Mouse (Mus musculus): Measurements from ENCODE around the gene Ccdc78.
"Not testable (repeated sequence)": the region's sequence is repeated elsewhere in the genome, so short reads cannot be mapped to it uniquely, and the experiment has no call there.

The Ccdc78 gene

DNA sequence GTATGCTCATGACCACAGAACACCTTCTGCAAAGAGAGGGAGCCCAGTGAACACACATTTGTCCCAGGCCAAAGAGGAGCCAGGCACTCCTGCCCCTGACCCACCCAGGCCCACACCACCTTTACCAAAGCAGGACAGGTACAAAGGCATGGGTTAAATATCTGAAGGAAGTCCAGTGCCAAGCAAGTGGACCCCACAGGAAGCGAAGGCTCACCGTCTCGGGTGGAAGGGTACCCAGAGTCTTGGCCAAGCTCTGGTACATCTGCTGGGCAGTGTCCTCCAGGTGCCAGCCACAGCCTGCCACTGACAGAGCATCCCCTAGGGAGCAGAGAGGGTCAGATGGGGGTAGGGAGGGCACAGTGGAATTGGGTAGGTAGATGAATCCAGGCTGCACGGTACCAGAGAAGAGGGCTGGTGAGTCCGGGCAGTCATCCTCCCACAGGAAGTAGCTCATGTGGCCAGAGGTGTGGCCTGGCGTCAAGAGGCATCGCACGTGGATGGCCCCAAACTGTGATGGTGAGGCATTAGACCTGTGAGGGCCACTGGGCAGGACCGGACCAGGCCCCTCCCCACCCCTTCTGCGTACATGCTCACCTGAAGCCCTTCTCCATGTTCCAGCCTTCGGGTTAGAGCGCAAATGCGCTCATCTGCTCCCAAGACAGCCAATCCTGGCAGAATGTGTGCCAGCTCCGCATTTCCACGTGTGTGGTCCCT, 2.4 kb upstream of the Ccdc78 start:
- DNase-seq = no peak

DNA sequence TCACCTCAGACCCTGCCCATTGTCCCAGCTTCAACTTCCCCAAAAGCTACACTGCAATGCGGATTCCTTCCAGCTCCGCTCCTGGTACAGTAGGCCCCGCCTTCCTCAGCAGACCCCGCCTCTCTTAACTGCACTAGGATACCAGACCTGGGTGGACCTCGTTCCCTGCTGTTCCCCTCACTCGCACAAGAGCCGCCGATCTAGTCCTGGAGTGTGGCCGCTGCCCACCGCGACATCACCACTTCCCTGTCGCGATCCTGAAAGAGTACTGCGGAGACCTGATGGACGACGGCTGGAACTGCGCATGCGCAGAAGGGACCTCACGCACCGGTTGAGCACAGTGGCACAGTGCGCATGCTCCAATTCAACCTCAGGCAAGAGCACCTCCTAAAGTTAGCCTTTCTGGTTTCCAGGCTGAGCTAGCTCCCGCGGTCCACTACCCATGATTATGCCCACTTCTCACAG, 1.1 kb upstream of the Ccdc78 start, which contains the start of gene Haghl:
Gene Haghl (minus strand): TSS at position 393 of the 465 bp plus-strand sequence.
- DNase-seq = peak; percentile 98

DNA sequence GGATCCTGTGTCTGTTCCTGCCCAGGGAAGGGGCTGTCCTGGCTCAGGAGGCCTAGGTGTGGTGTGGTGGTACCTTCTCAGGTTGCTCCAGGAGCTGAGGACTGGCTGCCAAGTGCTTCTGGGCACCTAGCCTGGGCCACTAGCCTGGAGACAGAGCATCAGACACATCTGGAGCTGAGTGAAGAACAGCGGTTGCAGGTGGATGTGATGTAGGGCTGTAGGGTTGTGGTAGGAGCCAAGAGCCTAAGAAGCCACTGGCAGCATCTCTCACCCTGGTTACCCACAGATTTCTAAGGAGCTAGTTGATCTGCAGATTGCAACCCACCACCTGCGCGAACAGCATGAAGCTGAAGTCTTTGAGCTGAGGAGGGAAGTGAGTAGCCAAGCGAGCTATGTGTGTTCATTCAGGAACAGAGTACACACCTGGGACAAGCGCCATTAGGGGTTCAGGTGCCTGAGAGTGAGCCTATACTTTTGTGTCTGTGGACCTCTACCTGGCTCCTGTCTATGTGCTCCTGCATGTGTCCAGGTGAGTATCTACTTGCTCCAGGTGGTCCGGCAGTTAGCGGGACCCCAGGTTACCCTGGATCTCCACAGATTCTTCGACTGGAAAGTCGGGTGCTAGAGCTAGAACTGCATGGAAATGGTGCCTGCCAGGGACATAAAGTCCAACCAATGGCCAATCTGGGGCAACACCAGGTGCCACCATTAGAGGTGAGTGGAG, 563 bp downstream of the Ccdc78 start:
- DNase-seq = no peak

DNA sequence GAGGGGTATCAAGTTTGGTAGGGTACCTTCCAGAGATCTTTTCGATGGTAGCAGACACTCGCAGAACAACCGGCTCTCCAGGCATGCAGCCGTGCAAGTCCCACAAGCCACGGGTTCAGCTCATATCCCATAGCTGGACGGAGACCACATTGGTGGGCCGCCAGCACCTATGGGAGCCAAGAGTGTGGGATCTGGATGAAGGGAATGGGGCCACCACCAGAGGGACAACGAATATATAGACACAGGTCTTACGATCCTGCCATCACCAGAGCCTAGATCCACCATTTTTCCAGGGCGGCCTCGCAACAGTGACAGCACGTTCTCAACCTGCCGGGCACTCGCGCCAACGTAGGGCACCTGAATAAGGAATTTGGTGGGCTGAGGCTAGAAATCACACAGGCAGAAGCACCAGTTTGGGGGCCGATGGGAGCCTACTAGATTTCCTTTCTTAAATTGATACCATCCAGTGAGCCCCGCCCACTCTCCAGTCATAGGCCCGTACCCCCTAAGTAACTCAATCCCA, 5.0 kb downstream of the Ccdc78 start:
- no peak for DNase-seq

DNA sequence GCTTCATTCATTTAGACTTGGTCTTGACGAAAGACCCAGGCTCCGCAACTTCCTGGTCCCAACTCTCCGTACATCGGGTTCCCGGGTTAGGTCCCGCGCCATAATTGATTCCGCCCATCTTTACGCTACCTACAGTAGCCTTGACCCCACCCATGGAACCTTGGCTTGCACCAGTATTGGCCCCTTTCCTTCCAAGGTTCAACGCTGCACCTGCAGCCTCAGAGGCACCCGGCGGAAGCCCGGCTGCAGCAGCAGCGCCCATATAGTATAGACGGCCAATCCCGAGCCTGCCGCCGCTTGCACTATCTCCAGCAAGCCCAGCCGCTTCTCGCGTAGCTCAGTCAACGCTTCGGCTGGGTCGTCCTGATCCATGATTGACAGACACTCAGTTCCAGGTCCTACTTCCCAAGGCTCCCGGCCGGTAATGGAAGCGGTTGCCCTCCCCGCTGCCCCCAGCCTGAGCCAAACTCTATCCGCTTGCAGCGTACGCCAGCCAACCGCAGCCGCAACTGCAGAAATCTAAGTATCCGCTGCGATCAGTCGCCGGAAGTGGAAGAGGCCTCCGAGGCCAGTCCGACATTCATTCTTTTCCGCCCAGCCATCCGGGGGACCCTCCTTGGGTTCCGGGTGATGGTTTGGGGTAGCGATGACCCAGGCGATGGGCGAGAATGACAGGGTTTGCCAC, 5.6 kb downstream of the Ccdc78 start:
- DNase-seq = peak; percentile 81

DNA sequence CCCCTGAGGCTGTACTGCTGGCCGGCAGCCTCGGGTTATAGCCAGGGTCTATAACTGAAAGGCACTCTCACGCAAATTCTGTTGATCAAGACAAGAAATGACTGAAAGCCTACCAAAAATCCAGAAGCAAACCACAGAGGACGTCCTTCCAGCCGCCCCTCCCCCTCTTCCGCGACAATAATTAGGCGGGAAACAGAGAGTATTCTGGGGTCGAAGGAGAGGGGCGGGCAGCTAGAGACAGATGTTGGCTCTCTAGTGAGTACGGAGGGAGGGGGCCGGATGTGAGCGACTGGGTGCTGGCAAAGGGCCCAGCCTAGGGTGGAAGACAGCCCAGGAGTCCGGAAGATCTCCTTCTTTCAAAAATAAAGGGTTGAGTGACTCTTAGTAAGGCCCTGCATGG, 6.2 kb downstream of the Ccdc78 start, which contains the start of gene Fam173a:
Gene Fam173a (minus strand): TSS at position 287 of the 400 bp plus-strand sequence.
- peak; percentile 82 for DNase-seq

DNA sequence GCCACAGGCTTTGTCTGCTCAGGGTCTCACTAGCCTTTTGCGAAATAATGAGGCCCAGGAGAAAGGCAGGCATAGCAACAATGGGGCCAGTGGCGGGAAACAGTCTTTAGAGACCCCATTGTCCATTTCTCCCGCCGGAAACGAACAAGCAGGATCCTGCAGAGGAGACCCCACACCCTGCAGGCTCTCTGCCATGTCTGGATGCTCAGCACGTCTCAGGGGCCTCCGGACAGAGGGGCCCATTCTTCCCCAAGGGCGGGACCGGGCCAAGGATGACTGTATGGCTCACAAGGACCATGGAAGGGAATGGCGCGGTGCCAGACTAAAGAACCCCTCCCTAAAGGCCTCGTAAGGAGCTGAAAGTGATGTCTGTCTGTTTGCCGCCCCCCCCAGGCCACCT, 7.8 kb downstream of the Ccdc78 start:
- no peak for DNase-seq

DNA sequence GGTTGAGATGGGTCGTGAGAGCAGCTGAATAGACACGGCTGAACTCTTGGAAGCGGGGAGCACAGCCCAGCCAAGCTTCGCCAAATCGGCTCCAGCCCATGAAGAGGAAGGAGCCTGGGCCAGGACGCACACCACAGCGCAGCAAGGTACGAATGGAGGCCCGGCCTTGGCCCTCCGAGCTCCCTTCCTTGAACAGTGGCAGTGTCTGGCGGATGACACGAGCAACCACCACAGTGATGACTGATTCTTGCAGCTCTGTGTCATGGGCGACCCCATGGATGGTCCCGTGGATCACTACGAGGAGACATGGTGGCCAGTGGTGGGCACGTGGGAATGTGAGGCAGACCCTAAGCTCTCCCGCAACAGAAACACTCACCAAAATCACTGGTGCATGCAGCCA, 8.6 kb downstream of the Ccdc78 start:
- DNase-seq = no peak

DNA sequence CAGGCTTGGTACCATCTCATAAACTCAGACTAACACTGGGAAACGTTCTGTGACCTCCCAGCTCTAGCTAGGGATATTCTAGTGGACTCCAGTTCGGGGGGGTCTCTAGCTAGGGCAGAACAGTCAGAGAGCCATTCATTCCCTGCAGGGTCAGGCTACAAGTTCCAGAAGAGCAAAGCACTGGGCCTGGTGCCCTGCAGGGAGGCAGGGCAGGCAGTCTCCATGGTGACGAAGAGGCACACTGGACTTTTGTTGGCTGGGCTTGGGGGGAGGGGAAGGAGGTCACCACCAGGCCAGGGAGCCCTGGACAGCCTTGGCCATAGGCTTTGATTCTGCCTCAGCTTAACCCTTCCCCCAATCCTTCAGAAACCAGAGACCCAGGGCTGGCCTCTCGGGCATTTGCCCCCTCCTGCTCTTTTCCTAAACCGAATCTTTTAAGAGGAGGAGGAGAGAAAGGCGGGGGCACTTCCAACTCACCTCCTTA, 9.3 kb downstream of the Ccdc78 start, which contains the start of gene AC134908.4:
Gene AC134908.4 (minus strand): TSS at position 51 of the 484 bp plus-strand sequence.
- peak; percentile 79 for DNase-seq

DNA sequence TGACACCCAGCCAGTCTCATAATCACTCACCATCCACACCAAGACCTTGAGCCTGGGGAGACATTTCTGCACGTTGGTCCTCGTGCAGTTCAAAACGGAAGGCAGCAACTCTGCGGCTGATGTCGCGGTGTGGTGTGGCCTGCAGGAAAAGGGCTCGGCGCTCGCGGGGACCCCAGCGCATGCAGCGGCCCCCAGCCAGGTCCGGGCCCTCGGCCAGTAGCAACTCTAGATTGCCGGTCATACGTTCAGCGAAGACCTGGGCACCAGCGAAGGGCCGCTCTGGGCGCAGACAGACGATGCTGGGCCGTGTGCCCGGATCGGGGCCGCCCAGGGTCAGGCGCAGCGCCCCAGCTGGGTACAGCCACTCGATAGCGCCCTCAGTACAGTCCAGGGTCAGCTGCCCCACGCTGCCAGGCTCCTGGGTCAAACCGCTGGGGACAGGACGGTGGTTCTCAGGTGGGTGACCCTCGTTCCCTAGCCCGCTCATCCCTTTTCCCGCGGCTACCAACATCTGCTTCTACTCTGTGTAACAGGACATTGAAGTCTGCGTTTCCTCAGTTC, 9.9 kb downstream of the Ccdc78 start:
- no peak for DNase-seq

DNA sequence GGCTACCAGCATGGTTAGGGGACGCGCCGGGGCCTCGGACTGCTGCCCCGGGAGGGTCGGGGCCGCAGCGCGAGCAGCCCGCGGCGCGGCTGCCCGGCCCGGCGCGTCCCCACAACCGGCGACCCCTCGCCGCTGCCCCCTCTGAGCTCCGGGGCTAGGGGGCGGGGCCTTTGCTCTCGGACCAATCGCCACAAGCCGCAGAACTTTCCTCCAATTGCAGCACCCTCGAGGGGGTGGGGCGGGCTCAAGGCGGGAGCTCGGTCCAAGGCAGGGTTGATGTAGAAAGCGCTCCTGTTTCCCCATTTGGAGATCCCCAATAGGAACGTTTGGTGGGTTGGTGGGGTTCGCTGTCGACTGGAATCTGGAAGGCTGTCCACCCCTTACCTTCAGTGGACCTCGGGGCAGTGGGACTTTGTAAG, 10.6 kb downstream of the Ccdc78 start, which contains the start of gene Metrn:
Gene Metrn (minus strand): TSS at position 186 of the 419 bp plus-strand sequence.
- DNase-seq = peak; percentile 85

DNA sequence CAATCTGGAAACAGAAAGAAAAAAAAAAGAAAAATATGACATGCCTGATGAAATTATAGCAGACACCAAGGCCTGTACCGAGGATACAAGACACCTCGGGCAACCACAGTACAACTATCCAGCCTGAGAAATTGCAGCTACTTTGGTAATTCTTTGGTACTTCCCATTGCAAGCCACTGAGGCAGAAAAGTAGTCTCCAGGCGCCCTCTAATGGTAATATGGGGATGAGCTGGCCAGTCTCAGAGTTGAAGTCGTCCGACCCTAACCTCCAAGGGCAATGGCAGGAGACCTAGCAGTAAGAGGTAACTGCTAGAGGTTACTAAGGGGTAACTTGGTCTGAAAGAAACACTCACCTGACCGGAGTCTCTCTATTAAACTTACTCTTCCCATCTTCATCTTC, 14.6 kb downstream of the Ccdc78 start:
- peak; percentile 90 for DNase-seq

DNA sequence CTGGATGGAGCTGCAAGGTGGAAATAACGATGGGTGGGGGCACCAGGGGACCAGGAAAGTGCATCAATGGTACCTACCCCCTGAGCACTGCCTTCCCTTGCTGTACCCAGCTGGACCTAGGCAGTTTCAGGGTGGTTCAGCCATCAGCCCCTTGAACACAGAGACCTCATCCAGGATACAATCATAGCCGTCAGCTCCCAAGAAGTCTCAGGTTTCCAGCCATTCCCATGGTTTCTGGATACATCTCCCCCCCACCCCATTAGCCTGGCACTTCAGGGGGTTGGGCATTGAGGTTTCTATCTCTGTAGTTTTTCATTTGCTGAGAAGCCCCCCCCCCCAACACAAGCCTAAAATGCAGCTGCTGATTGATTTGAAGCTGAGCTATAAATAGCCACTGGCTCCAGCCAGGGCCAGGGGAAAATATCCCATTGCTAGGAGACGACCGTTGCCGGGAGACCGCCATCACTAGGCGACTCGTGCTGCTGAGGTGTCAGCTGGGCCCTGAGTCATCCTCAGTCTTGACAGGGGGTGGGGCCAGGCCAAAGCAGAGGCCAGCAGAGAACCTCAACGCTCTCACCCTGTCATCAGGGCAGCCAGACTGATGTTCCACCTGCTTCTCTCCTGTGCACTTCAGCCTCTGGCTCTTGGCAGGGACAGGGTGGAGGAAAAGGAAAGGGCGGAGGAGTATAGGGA, 16.6 kb downstream of the Ccdc78 start:
- no peak for DNase-seq

DNA sequence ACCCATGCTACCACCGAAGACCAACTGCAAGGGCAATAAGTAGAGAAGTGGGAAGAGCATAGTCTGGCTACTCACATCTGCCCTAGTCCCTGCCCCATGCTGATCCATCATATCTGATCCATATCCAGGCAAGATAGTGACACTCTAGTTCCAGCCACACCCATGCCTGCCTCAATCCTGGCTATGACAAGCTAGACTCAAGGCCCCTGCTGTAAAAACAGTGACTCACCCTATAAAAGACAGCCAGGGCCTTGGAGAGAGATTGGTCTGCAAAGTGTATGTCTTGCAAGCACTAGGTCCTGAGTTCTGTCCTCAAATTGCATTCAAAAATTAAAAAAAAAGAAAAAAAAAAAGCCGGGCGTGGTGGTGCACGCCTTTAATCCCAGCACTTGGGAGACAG, 20.1 kb downstream of the Ccdc78 start:
- no peak for DNase-seq

DNA sequence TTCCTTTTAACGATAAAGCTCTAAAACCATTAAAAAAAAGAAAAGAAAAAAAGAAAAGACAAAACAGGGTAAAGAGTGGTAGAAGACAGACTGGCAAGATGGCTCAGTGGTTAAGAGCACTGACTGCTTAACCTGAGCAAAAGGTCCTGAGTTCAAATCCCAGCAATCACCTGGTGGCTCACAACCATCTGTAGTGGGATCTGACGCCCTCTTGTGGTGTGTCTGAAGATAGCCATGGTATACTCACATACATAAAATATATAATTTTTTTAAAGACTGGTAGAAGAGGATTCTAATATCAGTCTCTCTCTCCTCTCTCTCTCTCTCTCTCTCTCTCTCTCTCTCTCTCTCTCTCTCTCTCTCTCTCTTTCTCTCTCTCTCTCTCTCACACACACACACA, 21.1 kb downstream of the Ccdc78 start:
- DNase-seq = not testable (repeated sequence)

DNA sequence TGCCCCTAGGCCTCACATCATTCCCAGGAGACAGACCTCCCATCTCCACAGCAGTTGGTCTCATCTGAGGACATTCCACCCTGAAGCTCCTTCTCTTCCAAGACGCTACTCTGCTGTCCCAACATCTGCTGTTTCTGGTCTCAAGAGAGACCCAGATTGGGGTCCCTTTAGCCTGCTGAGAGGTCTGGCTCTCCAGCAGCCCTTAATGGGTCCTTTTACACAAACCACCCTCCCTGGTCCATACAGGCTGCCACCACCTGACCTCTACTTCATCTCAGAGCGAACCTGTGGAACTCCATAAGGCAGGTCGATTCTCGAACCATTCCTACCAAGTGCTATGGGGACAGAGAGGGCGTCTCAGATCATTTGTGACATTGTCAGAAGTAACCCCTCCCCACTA, 21.6 kb downstream of the Ccdc78 start:
- DNase-seq = no peak

DNA sequence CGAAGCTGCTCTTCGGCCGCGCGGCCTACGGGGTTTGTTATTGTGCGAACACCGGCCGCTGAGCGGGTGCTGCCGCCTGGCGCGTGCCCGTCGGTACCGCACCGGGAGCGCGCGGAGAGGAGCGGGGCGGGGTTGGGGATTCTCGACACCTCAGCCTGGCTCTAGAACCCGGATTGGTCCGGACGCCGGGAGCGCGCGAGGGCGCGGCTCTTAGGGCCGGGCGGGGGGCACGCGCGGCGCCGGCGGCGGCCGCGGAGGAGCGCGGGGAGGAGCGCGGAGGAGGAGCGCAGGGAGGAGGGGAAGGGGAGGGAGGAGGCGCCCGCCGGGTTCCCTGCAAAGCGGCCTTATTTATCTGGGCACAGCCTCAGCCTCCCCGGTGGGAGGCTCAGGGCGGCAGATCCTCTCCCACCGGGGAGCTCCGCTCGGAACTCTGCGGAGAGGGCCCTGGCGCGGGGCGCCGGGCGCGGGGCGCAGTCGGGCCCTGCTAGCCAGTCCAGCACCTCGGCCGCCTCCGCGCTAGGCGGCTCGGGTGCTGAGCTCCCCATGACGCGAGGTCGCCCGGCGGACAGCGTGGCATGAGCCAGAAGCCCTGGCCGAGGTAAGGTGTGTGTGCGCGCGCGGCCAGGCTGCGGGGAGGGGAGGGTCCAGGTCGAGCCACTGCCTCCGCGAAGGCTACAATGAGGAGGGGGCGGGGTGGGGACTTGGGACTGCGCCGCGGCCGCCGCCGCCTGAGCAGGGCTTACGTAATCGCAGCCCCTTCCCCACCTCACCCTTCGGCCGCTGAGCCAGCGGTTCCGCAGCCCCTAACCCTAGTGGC, 22.6 kb downstream of the Ccdc78 start, which contains the start of gene Fbxl16:
Gene Fbxl16 (plus strand): TSS at position 297 of the 817 bp plus-strand sequence.
- DNase-seq = peak; percentile 64

DNA sequence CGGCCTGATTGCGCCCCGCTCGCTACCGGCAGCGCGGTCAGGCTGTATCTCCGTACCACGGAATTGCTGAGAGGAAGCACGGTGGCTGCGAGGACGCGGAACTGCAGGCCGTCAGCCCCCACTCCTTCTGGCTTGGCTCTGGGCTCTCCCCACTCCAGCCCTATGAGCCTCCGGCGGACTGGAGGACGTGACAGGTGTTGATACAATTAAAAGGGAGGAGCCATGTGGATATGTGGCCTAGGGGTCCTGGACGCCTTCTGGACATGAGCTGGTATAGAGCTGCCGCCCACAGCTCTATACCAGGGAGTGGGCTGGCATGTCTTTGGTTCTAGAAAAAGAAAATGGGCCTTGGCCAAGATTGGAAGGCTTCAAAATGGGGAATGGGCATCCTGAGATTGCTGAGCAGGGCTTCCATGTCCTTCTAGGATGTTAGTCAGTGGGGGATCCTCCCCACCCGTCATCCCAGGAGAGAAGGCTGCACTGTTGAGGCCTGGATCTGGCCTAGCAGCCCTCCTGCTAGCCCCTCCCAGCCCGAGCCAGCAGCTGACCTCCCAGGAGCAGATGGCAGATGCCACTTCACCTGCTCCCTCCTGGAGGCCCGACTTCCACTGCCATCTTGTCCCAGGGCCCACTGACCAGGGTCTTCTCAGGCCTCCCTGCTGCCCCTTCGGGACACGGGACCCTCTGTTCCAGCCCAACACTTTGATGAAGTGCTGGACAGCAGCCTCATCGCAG, 23.4 kb downstream of the Ccdc78 start:
- no peak for DNase-seq

DNA sequence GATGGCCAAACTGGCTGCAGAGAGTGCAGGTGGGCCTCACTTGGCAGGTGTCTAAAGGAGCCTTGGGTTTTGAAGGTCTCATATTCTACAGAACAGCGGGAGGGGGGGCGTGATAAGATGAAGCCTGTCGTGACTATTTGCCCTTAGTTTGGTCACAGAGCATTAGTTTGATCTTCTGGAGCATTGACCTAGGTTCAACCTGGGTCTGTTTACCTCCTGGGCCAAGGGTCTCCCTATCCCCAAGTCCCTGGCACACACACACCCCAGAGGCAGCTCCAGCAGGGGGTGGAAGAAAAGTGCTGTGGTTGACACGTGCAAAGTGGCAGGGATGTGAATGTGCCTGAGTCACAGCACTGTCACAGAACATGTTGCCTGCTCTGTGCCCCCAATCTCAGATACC, 24.5 kb downstream of the Ccdc78 start:
- DNase-seq = no peak

DNA sequence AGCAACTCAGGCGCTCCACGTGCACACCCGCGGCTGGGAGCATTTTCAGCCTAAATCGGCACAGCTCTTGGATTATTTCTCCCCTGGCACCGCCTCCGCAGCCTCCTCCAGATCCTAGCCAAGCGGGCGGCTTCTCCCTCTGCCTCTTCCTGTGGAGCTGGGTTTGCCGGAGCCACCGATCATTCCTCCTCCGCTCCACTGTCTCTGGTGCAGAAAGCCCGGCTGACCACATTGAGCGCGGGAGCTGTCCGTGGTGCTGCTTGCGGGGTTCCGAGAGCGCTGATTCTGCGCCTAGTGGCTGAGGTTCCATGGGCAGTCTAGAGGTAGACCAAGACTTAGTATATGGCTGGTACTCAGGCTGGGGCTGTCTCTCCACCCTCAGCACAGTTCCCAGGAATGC, 27.1 kb downstream of the Ccdc78 start:
- DNase-seq = peak; percentile 85
